Mouse (Mus musculus) olfactory bulb, adult 2 months (tissue): ENCODE data around the gene Sirt2.

Source experiments
- CTCF ChIP-seq: fragments of 200-500 bp; IDR thresholded peaks from 2 replicates; pipeline ENCODE4 v1.5.1; 2012; ENCODE audit warnings: low read depth, mild to moderate bottlenecking, low read length, moderate library complexity; ENCODE audit not compliant: insufficient read depth
- POLR2A ChIP-seq: fragments of 200-500 bp; IDR thresholded peaks from 2 replicates; pipeline ENCODE4 v1.6.1; 2012; ENCODE audit warnings: mild to moderate bottlenecking, low read depth, low read length, moderate library complexity; ENCODE audit not compliant: insufficient read depth

GRCm38 (mm10) chr7:28829821-28830220 is 63.3 kb downstream of the Sirt2 start:
- no peak for TF ChIP-seq POLR2A
- TF ChIP-seq CTCF, result no peak
